Mouse (Mus musculus) gastrocnemius, adult 2 months (tissue): ENCODE results near the gene Zfand3. TPM values are rescaled to one million over a fixed set of nuclear protein-coding genes. Genes with fewer than 3 reads are reported as not detected.

ENCODE experiments used
- DNase-seq: peaks from one replicate; pipeline ENCODE4 v3.0.0; 2022
- H3K27ac ChIP-seq: fragments of 200-600 bp; 2 replicates; pipeline ENCODE4 v1.8.1; 2022; ENCODE audit warnings: mild to moderate bottlenecking
- H3K4me3 ChIP-seq: fragments of 200-600 bp; 2 replicates; pipeline ENCODE4 v1.8.1; 2022; ENCODE audit warnings: mild to moderate bottlenecking, moderate library complexity
- CTCF ChIP-seq: fragments of 200-600 bp; IDR thresholded peaks from 2 replicates; pipeline ENCODE4 v1.8.1; 2022; ENCODE audit warnings: antibody characterized with exemption, mild to moderate bottlenecking, moderate library complexity
- intact Hi-C: fragments of 180-260 bp; cut with DNase I; formaldehyde crosslinking; loops from one replicate; pipeline ENCODE4 v1.15.1; 2025
- total RNA-seq, 2 experiments: library from RNA; stranded (reverse); gene quantifications; 2 replicates each; pipeline ENCODE4 v1.2.3; 2021

The Zfand3 gene
- total RNA-seq, 2 experiments from 2014 or later: 193 to 204 TPM

GRCm38 (mm10) chr17:30006877-30007276 is 2.3 kb downstream of the Zfand3 start:
- intact Hi-C loops: loop anchor here (10.0 kb wide), 1 partner anchor 188 kb away; no protein-coding TSS in a partner anchor
- H3K27ac ChIP-seq: peak overlapping the region; percentile 99
- peak overlapping the region; percentile 94 for H3K4me3 ChIP-seq
- TF ChIP-seq CTCF: no peak
- no peak for DNase-seq

GRCm38 (mm10) chr17:30007883-30008282 is 3.4 kb downstream of the Zfand3 start:
- TF ChIP-seq CTCF: no peak
- peak overlapping the region; percentile 94 for H3K4me3 ChIP-seq
- intact Hi-C loops: loop anchor here (10.0 kb wide), 1 partner anchor 187 kb away; no protein-coding TSS in a partner anchor
- DNase-seq: no peak
- peak overlapping the region; percentile 99 for H3K27ac ChIP-seq

- no peak for TF ChIP-seq CTCF
- peak overlapping the region; percentile 99 for H3K27ac ChIP-seq
- peak overlapping the region; percentile 94 for H3K4me3 ChIP-seq
- intact Hi-C loops: loop anchor here (10.0 kb wide), 1 partner anchor 186 kb away; no protein-coding TSS in a partner anchor
- no peak for DNase-seq
These were observed 3.9 kb downstream of the Zfand3 start for GRCm38 (mm10) chr17:30008392-30008791.

GRCm38 (mm10) chr17:30014660-30015059 is 10.1 kb downstream of the Zfand3 start:
- peak; percentile 32; the same call in 1 of the 2 replicates for TF ChIP-seq CTCF
- no peak for DNase-seq
- Histone ChIP-seq H3K27ac (no peak overlapping the region), H3K4me3 (no peak overlapping the region)
- intact Hi-C loops: no loop called here

- no peak overlapping the region for H3K27ac ChIP-seq
- intact Hi-C loops: no loop called here
- no peak for DNase-seq
- no peak overlapping the region for H3K4me3 ChIP-seq
- TF ChIP-seq CTCF: no peak
These were observed 14.5 kb downstream of the Zfand3 start for GRCm38 (mm10) chr17:30018927-30019610.

GRCm38 (mm10) chr17:30019942-30020341 is 15.4 kb downstream of the Zfand3 start:
- H3K4me3 ChIP-seq: no peak overlapping the region
- intact Hi-C loops: no loop called here
- no peak for TF ChIP-seq CTCF
- no peak for DNase-seq
- H3K27ac ChIP-seq: no peak overlapping the region

- DNase-seq: peak; percentile 80
- TF ChIP-seq CTCF: peak; percentile 90
- intact Hi-C loops: loop anchor here (1.0 kb wide), 1 partner anchor 48 kb away; no protein-coding TSS in a partner anchor
- Histone ChIP-seq H3K27ac (peak overlapping the region; percentile 77; the same call in 1 of the 2 replicates), H3K4me3 (no peak overlapping the region)
These were observed 20.1 kb downstream of the Zfand3 start for GRCm38 (mm10) chr17:30024651-30025050.

GRCm38 (mm10) chr17:30026617-30027016 is 22.1 kb downstream of the Zfand3 start:
- H3K4me3 ChIP-seq: no peak overlapping the region
- DNase-seq: no peak
- intact Hi-C loops: no loop called here
- H3K27ac ChIP-seq: peak overlapping the region; percentile 73
- TF ChIP-seq CTCF: no peak

GRCm38 (mm10) chr17:30027343-30028029 is 23.0 kb downstream of the Zfand3 start:
- peak; percentile 35 for DNase-seq
- Histone ChIP-seq H3K27ac (peak overlapping the region; percentile 73), H3K4me3 (no peak overlapping the region)
- intact Hi-C loops: no loop called here
- TF ChIP-seq CTCF: no peak

GRCm38 (mm10) chr17:30029633-30030226 is 25.2 kb downstream of the Zfand3 start:
- H3K4me3 ChIP-seq: no peak overlapping the region
- H3K27ac ChIP-seq: peak overlapping the region; percentile 41
- intact Hi-C loops: no loop called here
- no peak for TF ChIP-seq CTCF
- no peak for DNase-seq

GRCm38 (mm10) chr17:30032796-30033195 is 28.3 kb downstream of the Zfand3 start:
- no peak overlapping the region for H3K4me3 ChIP-seq
- no peak overlapping the region for H3K27ac ChIP-seq
- intact Hi-C loops: no loop called here
- DNase-seq: no peak
- TF ChIP-seq CTCF: no peak

- no peak for DNase-seq
- TF ChIP-seq CTCF: no peak
- no peak overlapping the region for H3K27ac ChIP-seq
- intact Hi-C loops: no loop called here
- H3K4me3 ChIP-seq: no peak overlapping the region
These were observed 29.5 kb downstream of the Zfand3 start for GRCm38 (mm10) chr17:30033991-30034390.
